ENCODE assay signal across 8 mouse cellular contexts in the genomic region with DNA sequence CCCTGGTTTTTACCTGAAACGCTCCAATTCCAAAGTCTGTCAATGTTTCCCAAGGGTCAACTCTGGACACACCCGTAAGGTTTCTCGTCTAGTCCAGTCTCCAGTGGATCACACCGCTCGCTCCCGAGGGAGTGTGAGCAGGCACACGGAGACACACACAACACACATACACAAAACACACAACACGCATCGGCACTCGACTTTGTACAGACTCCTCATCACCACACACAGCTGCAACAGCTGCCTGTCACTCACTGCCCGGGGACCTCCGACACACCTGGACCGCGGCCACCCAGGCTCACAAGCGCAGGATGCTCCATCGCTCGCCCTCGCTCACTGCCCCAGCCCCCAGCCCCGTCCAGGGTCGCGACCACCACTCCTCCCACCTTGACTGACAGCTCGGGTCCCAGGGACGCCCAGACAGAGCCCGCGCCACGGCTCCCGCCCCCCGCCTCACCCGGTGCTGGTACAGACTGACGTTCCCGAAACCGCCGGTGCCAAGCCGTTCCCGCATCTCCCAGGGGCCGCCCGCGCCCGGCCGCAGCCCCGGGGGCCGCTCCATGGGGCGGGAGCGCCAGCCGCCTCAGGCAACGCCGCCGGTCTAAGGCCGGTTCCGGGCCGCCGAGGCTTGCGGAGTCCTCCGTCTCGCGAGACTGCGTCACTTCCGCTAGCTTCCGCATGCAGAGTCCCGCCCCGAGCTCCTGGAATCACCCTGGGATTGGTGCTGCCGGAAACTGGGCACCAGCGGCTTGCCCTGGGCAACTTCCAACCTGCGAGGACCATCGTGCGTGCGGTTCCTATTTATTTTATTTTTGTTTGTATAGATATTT. TPM values are rescaled to one million over a fixed set of nuclear protein-coding genes. Genes with fewer than 3 reads are reported as not detected.
DNase-seq lines count a peak whose midpoint lies in the region; ATAC-seq and TF ChIP-seq lines count a peak whose summit lies in the region.

A gene (minus strand): TSS at position 650 of the 830 bp plus-strand sequence.

- DNase-seq in CD4-positive helper T cell, adult 2 months (ENCODE audit: low read depth, low spot score) = peak; percentile 94
- DNase-seq in brain, embryonic 18.5 days (ENCODE audit: low read depth, low spot score) = peak; percentile 85
- peak; percentile 96 for DNase-seq in kidney, postnatal 0 days (ENCODE audit: low spot score)
- peak; percentile 92 for DNase-seq in liver, embryonic 11.5 days (ENCODE audit: low spot score)
- peak; percentile 94 for DNase-seq in naive thymus-derived CD4-positive, alpha-beta T cell, adult 2 months (ENCODE audit: low read depth)

- ATAC-seq in erythroid progenitor cell, adult 5-6 weeks (replicated peaks; ENCODE audit: low FRiP score, poor library complexity, severe bottlenecking) = peak; percentile 98
- peak; percentile 99 for ATAC-seq in heart, embryonic 12.5 days (ENCODE audit: insufficient number of reproducible peaks, low FRiP score)
- ATAC-seq in kidney, postnatal 0 days (replicated peaks; ENCODE audit: low FRiP score, low read depth) = peak; percentile 95
- peak; percentile 98 for ATAC-seq in liver, embryonic 11.5 days (replicated peaks; ENCODE audit: low FRiP score)
- peak; percentile 98 for ATAC-seq in stomach, embryonic 14.5 days (ENCODE audit: insufficient number of reproducible peaks, insufficient read depth, low FRiP score, low read depth)

- H3K4me3 ChIP-seq in heart, embryonic 12.5 days = peak within 1 kb of the TSS; percentile 90
- peak within 1 kb of the TSS; percentile 91 for H3K4me3 ChIP-seq in kidney, postnatal 0 days (replicated peaks; ENCODE audit: low read depth, low read length)
- peak within 1 kb of the TSS; percentile 91 for H3K4me3 ChIP-seq in liver, embryonic 11.5 days (ENCODE audit: low read depth, low read length)
- H3K4me3 ChIP-seq in stomach, embryonic 14.5 days (ENCODE audit: low read depth, low read length) = peak within 1 kb of the TSS; percentile 91

- no peak for TF ChIP-seq CTCF in kidney, postnatal 0 days (IDR thresholded peaks at IDR 0.05; ENCODE audit: low read depth)

- H3K9me3 ChIP-seq in heart, embryonic 12.5 days (replicated peaks) = no peaks in the 10 kb centered on the region
- H3K9me3 ChIP-seq in kidney, postnatal 0 days (replicated peaks; ENCODE audit: low read length) = no peaks in the 10 kb centered on the region
- no peaks in the 10 kb centered on the region for H3K9me3 ChIP-seq in liver, embryonic 11.5 days (ENCODE audit: control insufficient read depth, low read length)
- no peaks in the 10 kb centered on the region for H3K9me3 ChIP-seq in stomach, embryonic 14.5 days (ENCODE audit: control insufficient read depth, low read depth, low read length)

- H3K27me3 ChIP-seq in heart, embryonic 12.5 days (replicated peaks) = no peaks in the 10 kb centered on the region
- no peaks in the 10 kb centered on the region for H3K27me3 ChIP-seq in kidney, postnatal 0 days (ENCODE audit: insufficient read depth, low read length)
- H3K27me3 ChIP-seq in liver, embryonic 11.5 days (replicated peaks; ENCODE audit: control insufficient read depth, insufficient read depth, low read length) = no peaks in the 10 kb centered on the region
- no peaks in the 10 kb centered on the region for H3K27me3 ChIP-seq in stomach, embryonic 14.5 days (ENCODE audit: control insufficient read depth, insufficient read depth, low read length)

- H3K4me1 ChIP-seq in heart, embryonic 12.5 days (replicated peaks) = peaks cover 11% of the 10 kb centered on the region
- H3K4me1 ChIP-seq in kidney, postnatal 0 days (replicated peaks; ENCODE audit: insufficient read depth, low read length) = peaks cover 8% of the 10 kb centered on the region
- H3K4me1 ChIP-seq in liver, embryonic 11.5 days (replicated peaks; ENCODE audit: control insufficient read depth, insufficient read depth, low read length) = peaks cover 16% of the 10 kb centered on the region
- peaks cover 5% of the 10 kb centered on the region for H3K4me1 ChIP-seq in stomach, embryonic 14.5 days (ENCODE audit: control insufficient read depth, insufficient read depth, low read length)

- H3K36me3 ChIP-seq in heart, embryonic 12.5 days = peaks cover 32% of the 10 kb centered on the region
- H3K36me3 ChIP-seq in kidney, postnatal 0 days (ENCODE audit: insufficient read depth, low read length) = peaks cover 7% of the 10 kb centered on the region; the same call in 1 of the 2 replicates
- H3K36me3 ChIP-seq in liver, embryonic 11.5 days (ENCODE audit: control insufficient read depth, insufficient read depth, low read length) = peaks cover 8% of the 10 kb centered on the region
- H3K36me3 ChIP-seq in stomach, embryonic 14.5 days (ENCODE audit: control insufficient read depth, insufficient read depth, low read length) = peaks cover 10% of the 10 kb centered on the region

- under 1% methylated on average over 67 of the region's 67 CpGs for WGBS in heart, embryonic 12.5 days
- WGBS in kidney, postnatal 0 days = under 1% methylated on average over 63 of the region's 67 CpGs
- 1% methylated on average over 67 of the region's 67 CpGs for WGBS in liver, embryonic 11.5 days
- under 1% methylated on average over 66 of the region's 67 CpGs for WGBS in stomach, embryonic 14.5 days

- H3K9ac ChIP-seq in heart, embryonic 12.5 days = peak within 1 kb of the TSS; percentile 97
- H3K9ac ChIP-seq in kidney, postnatal 0 days (ENCODE audit: low read depth, low read length) = peak within 1 kb of the TSS; percentile 91
- H3K9ac ChIP-seq in liver, embryonic 11.5 days (ENCODE audit: low read depth, low read length) = peak within 1 kb of the TSS; percentile 84
- H3K9ac ChIP-seq in stomach, embryonic 14.5 days (replicated peaks; ENCODE audit: low read depth, low read length) = peak within 1 kb of the TSS; percentile 88

- H3K4me2 ChIP-seq in heart, embryonic 12.5 days = peak within 1 kb of the TSS; percentile 93
- peak within 1 kb of the TSS; percentile 83 for H3K4me2 ChIP-seq in kidney, postnatal 0 days (ENCODE audit: low read length)
- H3K4me2 ChIP-seq in liver, embryonic 11.5 days = peak within 1 kb of the TSS; percentile 85
- peak within 1 kb of the TSS; percentile 64 for H3K4me2 ChIP-seq in stomach, embryonic 14.5 days (replicated peaks; ENCODE audit: low read depth, low read length)

- peak within 1 kb of the TSS; percentile 49 for H3K27ac ChIP-seq in heart, embryonic 12.5 days (ENCODE audit: poor library complexity, severe bottlenecking)
- H3K27ac ChIP-seq in kidney, postnatal 0 days = peak within 1 kb of the TSS; percentile 75
- peak within 1 kb of the TSS; percentile 61; the same call in 1 of the 2 replicates for H3K27ac ChIP-seq in liver, embryonic 11.5 days (ENCODE audit: low read depth, low read length)
- H3K27ac ChIP-seq in stomach, embryonic 14.5 days (ENCODE audit: low read length) = peak within 1 kb of the TSS; percentile 21; the same call in 1 of the 2 replicates

RNA-seq across cellular contexts. Expression of the gene that starts here (rescaled TPM):
- total RNA-seq in erythroid progenitor cell, adult 5-6 weeks (2015; ENCODE audit: low replicate concordance) = 37.1 and 52.8 TPM in 2 replicates
- 64.1 and 90.7 TPM in 2 replicates for total RNA-seq in erythroid progenitor cell, adult 5-6 weeks (2017; ENCODE audit: low replicate concordance)
- 36.3 and 37.4 TPM in 2 replicates for polyA plus RNA-seq in heart, embryonic 12.5 days (2016; fragmentation: Nextera tagmentation; extraction: Ambion mirVana)
- 43.3 and 47.5 TPM in 2 replicates for polyA plus RNA-seq in kidney, postnatal 0 days (2015; fragmentation: Nextera tagmentation; extraction: Ambion mirVana)
- 42.2 and 44.4 TPM in 2 replicates for polyA plus RNA-seq in liver, embryonic 11.5 days (2014; fragmentation: Nextera tagmentation; extraction: Ambion mirVana)
- polyA plus RNA-seq in stomach, embryonic 14.5 days (2014; fragmentation: Nextera tagmentation; extraction: Ambion mirVana) = 44.8 and 45.9 TPM in 2 replicates

Comparison
In these comparisons a context has a peak if more than half of its experiments do, and no peak if none do; other contexts are left out.
1. Peak in every context shown above with its lines: DNase-seq, ATAC-seq, H3K4me3 ChIP-seq and H3K27ac ChIP-seq.
2. H3K27ac ChIP-seq: peak in every context shown above with its lines; median percentile 75 in kidney, postnatal 0 days; 61 in liver, embryonic 11.5 days; 49 in heart, embryonic 12.5 days; 21 in stomach, embryonic 14.5 days.